In the genomic region with DNA sequence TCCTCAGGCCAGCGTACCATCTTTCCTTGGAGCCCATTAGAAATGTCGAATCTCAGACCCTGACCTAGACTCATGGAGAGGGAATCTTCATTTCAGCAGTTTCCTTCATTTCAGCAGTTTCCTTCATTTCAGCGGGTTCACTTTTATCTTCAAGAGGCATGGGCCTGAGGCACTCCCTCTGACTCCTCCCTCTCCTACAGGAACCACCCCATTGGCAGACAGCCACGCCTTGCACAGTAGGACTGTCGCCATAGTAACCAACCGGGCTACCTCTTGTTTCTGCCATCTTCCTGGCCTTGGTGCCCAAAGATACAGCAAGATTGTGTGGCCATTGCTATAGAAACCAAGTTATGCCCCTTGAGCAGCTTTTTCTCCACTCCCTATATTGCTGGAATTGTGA, we compare ENCODE assay signal across 11 mouse cellular contexts.
DNase-seq lines count a peak whose midpoint lies in the region; ATAC-seq lines count a peak whose summit lies in the region.
"Had no signal": no experiment of that assay in that cellular context is flagged by ENCODE, and none has a peak within 500 bp of the region (broad histone marks: within the 10 kb centered on the region; RNA-seq: fewer than 3 reads in every experiment).

No protein-coding gene starts in this region.

- H3K4me3 ChIP-seq in heart, embryonic 10.5 days = no peak overlapping the region
- H3K4me3 ChIP-seq in midbrain, embryonic 14.5 days (replicated peaks; ENCODE audit: low read depth, low read length) = no peak overlapping the region

- no peaks in the 10 kb centered on the region for H3K9me3 ChIP-seq in heart, embryonic 10.5 days
- H3K9me3 ChIP-seq in midbrain, embryonic 14.5 days (ENCODE audit: control insufficient read depth, low read length) = no peaks in the 10 kb centered on the region

- no peak overlapping the region for H3K27ac ChIP-seq in heart, embryonic 10.5 days
- no peak overlapping the region for H3K27ac ChIP-seq in midbrain, embryonic 14.5 days (replicated peaks; ENCODE audit: low read depth, low read length)
- H3K27ac ChIP-seq: macrophage had no signal

- no peak overlapping the region for H3K9ac ChIP-seq in midbrain, embryonic 14.5 days (replicated peaks; ENCODE audit: low read length)

- ATAC-seq in granulocyte monocyte progenitor cell, adult 5-6 weeks (replicated peaks; ENCODE audit: poor library complexity, severe bottlenecking) = peak; percentile 45; the same call in 1 of the 2 replicates
- ATAC-seq in midbrain, embryonic 14.5 days (ENCODE audit: low FRiP score, low TSS enrichment) = peak; percentile 53; the same call in 1 of the 2 replicates
- ATAC-seq in megakaryocyte, adult 5-6 weeks (ENCODE audit: poor library complexity, severe bottlenecking) = no peak

- no peaks in the 10 kb centered on the region for H3K36me3 ChIP-seq in heart, embryonic 10.5 days
- H3K36me3 ChIP-seq in midbrain, embryonic 14.5 days (ENCODE audit: control insufficient read depth, insufficient read depth, low read length) = no peaks in the 10 kb centered on the region

- DNase-seq in heart, adult 11 months = peak; percentile 74
- no peak for DNase-seq in heart, embryonic 10.5 days (ENCODE audit: low spot score)
- peak; percentile 30 for DNase-seq in NIH3T3 (ENCODE audit: low read depth)
- peak; percentile 74 for DNase-seq in midbrain, embryonic 14.5 days
- DNase-seq in Muller cell, postnatal 12 days (ENCODE audit: inconsistent ontology term) = no peak
- no peak for DNase-seq in urinary bladder, postnatal 25 days (ENCODE audit: low spot score)
- DNase-seq: cerebellum, adult 8-10 months had no signal

- WGBS in heart, embryonic 10.5 days = 48% methylated on average over 6 of the region's 6 CpGs
- 40% methylated on average over 6 of the region's 6 CpGs for WGBS in midbrain, embryonic 14.5 days

- no peak overlapping the region for H3K4me2 ChIP-seq in midbrain, embryonic 14.5 days (ENCODE audit: low read length)

- no peaks in the 10 kb centered on the region for H3K4me1 ChIP-seq in heart, embryonic 10.5 days
- H3K4me1 ChIP-seq in midbrain, embryonic 14.5 days (ENCODE audit: control insufficient read depth, insufficient read depth, low read length) = peaks cover 5% of the 10 kb centered on the region; the same call in 1 of the 2 replicates

- peaks cover 10% of the 10 kb centered on the region; the same call in 1 of the 2 replicates for H3K27me3 ChIP-seq in heart, embryonic 10.5 days (ENCODE audit: insufficient read depth, poor library complexity, severe bottlenecking)
- H3K27me3 ChIP-seq in midbrain, embryonic 14.5 days (ENCODE audit: control insufficient read depth, insufficient read depth, low read length) = no peaks in the 10 kb centered on the region
- H3K27me3 ChIP-seq: CH12.LX had no signal

Comparison
In these comparisons a context has a peak if more than half of its experiments do, and no peak if none do; other contexts are left out.
1. DNase-seq: peak in heart, adult 11 months (single experiment), NIH3T3 (single experiment) and midbrain, embryonic 14.5 days (single experiment); none in heart, embryonic 10.5 days (single experiment), Muller cell, postnatal 12 days (single experiment) and urinary bladder, postnatal 25 days (single experiment).